In genomic region chr17:47663009-47663713, GRCm38 (mm10) we compare ENCODE assay signal across 14 mouse cellular contexts. TPM values are rescaled to one million over a fixed set of nuclear protein-coding genes. Genes with fewer than 3 reads are reported as not detected.
A peak's percentile ranks its signal among the peaks of the same experiment; 100 is the strongest.
DNase-seq lines count a peak whose midpoint lies in the region; ATAC-seq and TF ChIP-seq lines count a peak whose summit lies in the region.
"Had no signal": no experiment of that assay in that cellular context is flagged by ENCODE, and none has a peak within 500 bp of the region (broad histone marks: within the 10 kb centered on the region; RNA-seq: fewer than 3 reads in every experiment).

No protein-coding gene starts in this region.

- no peaks in the 10 kb centered on the region for H3K27me3 ChIP-seq in heart, embryonic 13.5 days (replicated peaks)
- H3K27me3 ChIP-seq in heart, adult 2 months (ENCODE audit: control insufficient read depth, insufficient read depth, low read length), result no peaks in the 10 kb centered on the region
- H3K27me3 ChIP-seq in Patski, result no peaks in the 10 kb centered on the region
- H3K27me3 ChIP-seq in forebrain, embryonic 10.5 days (ENCODE audit: poor library complexity, severe bottlenecking), result 0 out of 2 replicates have a peak, but pooled peaks cover 5% of the 10 kb centered on the region

- no peak for DNase-seq in heart, adult 2 months
- DNase-seq in Patski (ENCODE audit: low read depth, low spot score), result no peak
- DNase-seq in forebrain, embryonic 10.5 days (ENCODE audit: extremely low spot score, low spot score), result peak; percentile 63
- DNase-seq in neural tube, embryonic 10.5 days (ENCODE audit: extremely low spot score, low spot score), result peak; percentile 55
- DNase-seq in kidney, adult 8-10 months, result no peak
- no peak for DNase-seq in T-cell, adult 2 months (ENCODE audit: low spot score)
- no peak for DNase-seq in frontal cortex, postnatal 25 days (ENCODE audit: low spot score in 2 of 2)
- DNase-seq: cerebellum, adult 9-10 months; gastrocnemius, postnatal 36 days; heart, postnatal 10 days; kidney, postnatal 25 days; right cerebral cortex, postnatal 25 days had no signal

- TF ChIP-seq POLR2A in heart, adult 2 months (IDR thresholded peaks at IDR 0.05; ENCODE audit: insufficient read depth, low read depth, low read length), result no peak

- H3K4me3 ChIP-seq in heart, embryonic 13.5 days, result no peak overlapping the region
- no peak overlapping the region for H3K4me3 ChIP-seq in heart, adult 2 months
- H3K4me3 ChIP-seq in forebrain, embryonic 10.5 days, result no peak overlapping the region

- no peaks in the 10 kb centered on the region for H3K79me2 ChIP-seq in heart, adult 2 months (replicated peaks; ENCODE audit: control insufficient read depth, insufficient read depth, low read length)

- in situ Hi-C loops in Patski (cut with MboI; ENCODE audit: low pct_unique_long_range_greater_than_20kb), result no loop called here

- peak overlapping the region; percentile 36 for H3K27ac ChIP-seq in heart, embryonic 13.5 days (replicated peaks)
- H3K27ac ChIP-seq in heart, adult 2 months, result no peak overlapping the region
- peak overlapping the region; percentile 72 for H3K27ac ChIP-seq in forebrain, embryonic 10.5 days
- H3K27ac ChIP-seq: liver, embryonic 14.5 days had no signal

- no peaks in the 10 kb centered on the region for H3K9me3 ChIP-seq in heart, embryonic 13.5 days
- H3K9me3 ChIP-seq in forebrain, embryonic 10.5 days, result no peaks in the 10 kb centered on the region

- no peak overlapping the region for H3K4me2 ChIP-seq in heart, embryonic 13.5 days

- H3K36me3 ChIP-seq in heart, embryonic 13.5 days, result 0 out of 2 replicates have a peak, but pooled peaks cover 3% of the 10 kb centered on the region
- H3K36me3 ChIP-seq in heart, adult 2 months (ENCODE audit: control insufficient read depth, insufficient read depth, low read length), result no peaks in the 10 kb centered on the region
- peaks cover 8% of the 10 kb centered on the region; the same call in 1 of the 2 replicates for H3K36me3 ChIP-seq in forebrain, embryonic 10.5 days (replicated peaks)

- intact Hi-C loops in heart, adult 2 months (cut with DNase I), result no loop called here

- H3K4me1 ChIP-seq in heart, embryonic 13.5 days, result peaks cover 20% of the 10 kb centered on the region
- no peaks in the 10 kb centered on the region for H3K4me1 ChIP-seq in heart, adult 2 months (ENCODE audit: control insufficient read depth, insufficient read depth, low read length)
- peaks cover 41% of the 10 kb centered on the region for H3K4me1 ChIP-seq in forebrain, embryonic 10.5 days

- H3K9ac ChIP-seq in heart, embryonic 13.5 days, result no peak overlapping the region
- no peak overlapping the region for H3K9ac ChIP-seq in heart, adult 2 months (ENCODE audit: low read depth, low read length)
- H3K9ac ChIP-seq: liver, embryonic 14.5 days had no signal

- no peak for ATAC-seq in heart, embryonic 13.5 days (ENCODE audit: extremely low read depth, insufficient number of reproducible peaks, low FRiP score, low TSS enrichment)
- peak; percentile 29 for ATAC-seq in Patski

- CTCF ChIA-PET in Patski (lab: Charles Lee), result interaction anchor here (0.8 to 3.2 kb wide), 4 partner anchors 10 to 19 kb away, joined by 3 to 15 read pairs (median 8); no protein-coding TSS in a partner anchor

- TF ChIP-seq EP300 in heart, adult 2 months (IDR thresholded peaks at IDR 0.05; ENCODE audit: insufficient read depth, low read depth, low read length), result no peak

- no peak for TF ChIP-seq CTCF in heart, adult 2 months (IDR thresholded peaks at IDR 0.05)
- TF ChIP-seq CTCF in Patski (IDR thresholded peaks at IDR 0.05), result no peak

- POLR2A ChIA-PET in Patski (lab: Charles Lee), result no interaction called here

- WGBS in heart, embryonic 13.5 days, result 64% methylated on average over 9 of the region's 9 CpGs
- 79% methylated on average over 9 of the region's 9 CpGs for WGBS in heart, adult 2 months
- WGBS in forebrain, embryonic 10.5 days, result 33% methylated on average over 9 of the region's 9 CpGs

RNA-seq across cellular contexts. Expression of gene Tomm6, which starts 25.0 kb away (rescaled TPM):
- polyA plus RNA-seq in heart, embryonic 13.5 days (2015; fragmentation: Nextera tagmentation; extraction: Ambion mirVana), result 308 and 313 TPM in 2 replicates
- 100 to 1,000 TPM; 113 to 125 TPM for total RNA-seq in heart, adult 2 months (2021)
- 53.9 and 68.1 TPM in 2 replicates for polyA plus RNA-seq in heart, adult 2 months (2012; rRNA removed)
- polyA plus RNA-seq in Patski (2021), result 167 TPM
- 362 and 379 TPM in 2 replicates for polyA plus RNA-seq in forebrain, embryonic 10.5 days (2016; fragmentation: Nextera tagmentation; extraction: Ambion mirVana)

RNA-seq across cellular contexts. Expression of gene Frs3, which starts 25.7 kb away (rescaled TPM):
- polyA plus RNA-seq in heart, embryonic 13.5 days (2015; fragmentation: Nextera tagmentation; extraction: Ambion mirVana), result 3.2 and 4.1 TPM in 2 replicates
- 1 to 10 TPM; 4.8 to 5.2 TPM for total RNA-seq in heart, adult 2 months (2021)
- polyA plus RNA-seq in heart, adult 2 months (2012; rRNA removed), result 10.8 and 11.7 TPM in 2 replicates
- 8.2 TPM for polyA plus RNA-seq in Patski (2021)
- 7.5 and 8.6 TPM in 2 replicates for polyA plus RNA-seq in forebrain, embryonic 10.5 days (2016; fragmentation: Nextera tagmentation; extraction: Ambion mirVana)

RNA-seq across cellular contexts. Expression of gene Gm21981, which starts 31.1 kb away (rescaled TPM):
- 0.15 and 0.27 TPM in 2 replicates for polyA plus RNA-seq in heart, embryonic 13.5 days (2015; fragmentation: Nextera tagmentation; extraction: Ambion mirVana)
- under 1 TPM; 0.78 to 0.89 TPM for total RNA-seq in heart, adult 2 months (2021)
- 0.73 and 1.2 TPM in 2 replicates for polyA plus RNA-seq in heart, adult 2 months (2012; rRNA removed)
- polyA plus RNA-seq in Patski (2021), result 1.0 TPM
- polyA plus RNA-seq in forebrain, embryonic 10.5 days (2016; fragmentation: Nextera tagmentation; extraction: Ambion mirVana), result 0.14 and 0.22 TPM in 2 replicates

RNA-seq across cellular contexts. Expression of gene Prickle4, which starts 31.4 kb away (rescaled TPM):
- 0.43 and 0.78 TPM in 2 replicates for polyA plus RNA-seq in heart, embryonic 13.5 days (2015; fragmentation: Nextera tagmentation; extraction: Ambion mirVana)
- total RNA-seq in heart, adult 2 months (2021), result 1 to 10 TPM; 3.7 to 3.9 TPM
- 4.0 and 8.3 TPM in 2 replicates for polyA plus RNA-seq in heart, adult 2 months (2012; rRNA removed)
- 5.5 TPM for polyA plus RNA-seq in Patski (2021)
- 0.70 and 0.90 TPM in 2 replicates for polyA plus RNA-seq in forebrain, embryonic 10.5 days (2016; fragmentation: Nextera tagmentation; extraction: Ambion mirVana)

RNA-seq across cellular contexts. Expression of gene Usp49, which starts 32.7 kb away (rescaled TPM):
- 2.6 and 3.3 TPM in 2 replicates for polyA plus RNA-seq in heart, embryonic 13.5 days (2015; fragmentation: Nextera tagmentation; extraction: Ambion mirVana)
- 1 to 10 TPM; 3.4 to 3.6 TPM for total RNA-seq in heart, adult 2 months (2021)
- 2.9 and 3.6 TPM in 2 replicates for polyA plus RNA-seq in heart, adult 2 months (2012; rRNA removed)
- polyA plus RNA-seq in Patski (2021), result 10.0 TPM
- 5.0 and 6.0 TPM in 2 replicates for polyA plus RNA-seq in forebrain, embryonic 10.5 days (2016; fragmentation: Nextera tagmentation; extraction: Ambion mirVana)

Comparison
In these comparisons a context has a peak if more than half of its experiments do, and no peak if none do; other contexts are left out.
1. DNase-seq: peak in forebrain, embryonic 10.5 days (single experiment) and neural tube, embryonic 10.5 days (single experiment); none in heart, adult 2 months (0 of 2), Patski (single experiment), kidney, adult 8-10 months (0 of 2), T-cell, adult 2 months (single experiment) and frontal cortex, postnatal 25 days (0 of 2).